Mouse (Mus musculus) gastrocnemius, adult 18-20 months (tissue): ENCODE measurements around the gene Gatad1. TPM values are rescaled to one million over a fixed set of nuclear protein-coding genes. Genes with fewer than 3 reads are reported as not detected.
"Not testable (repeated sequence)": the region's sequence is repeated elsewhere in the genome, so short reads cannot be mapped to it uniquely, and the experiment has no call there.

Experiments
- DNase-seq: peaks from one replicate; pipeline ENCODE4 v3.0.0; 2021; ENCODE audit warnings: low spot score
- microRNA-seq: library from miRNA; unstranded; fragments of <30 nt; microRNA quantifications from one replicate; pipeline ENCODE4 v1.2.0, GENCODE M21; 2021
- total RNA-seq, 2 experiments: library from RNA; stranded (reverse); gene quantifications; 2 replicates each; pipeline ENCODE4 v1.2.3; 2021

Gatad1 gene
- total RNA-seq, 2 experiments from 2014 or later = 87.4 to 99.2 TPM

DNA sequence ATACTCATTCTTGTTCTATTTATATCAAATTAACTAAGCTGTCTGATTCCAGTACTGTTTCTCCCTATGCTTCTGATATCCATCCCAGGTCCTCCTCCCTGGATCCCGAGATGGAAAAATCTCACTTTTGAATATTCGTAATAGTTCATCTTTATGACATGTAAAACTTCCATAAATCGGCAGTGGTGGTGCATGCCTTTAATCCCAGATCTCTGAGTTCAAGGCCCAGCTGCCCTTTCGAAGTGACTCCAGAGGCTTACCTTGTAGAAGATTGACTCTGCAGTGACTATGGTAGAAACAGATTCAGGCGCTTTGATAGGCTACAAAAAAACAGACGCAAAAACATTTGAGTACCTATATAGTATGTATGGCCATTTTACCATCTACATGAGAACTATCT lies 12.4 kb downstream of the Gatad1 start:
- no peak for DNase-seq

DNA sequence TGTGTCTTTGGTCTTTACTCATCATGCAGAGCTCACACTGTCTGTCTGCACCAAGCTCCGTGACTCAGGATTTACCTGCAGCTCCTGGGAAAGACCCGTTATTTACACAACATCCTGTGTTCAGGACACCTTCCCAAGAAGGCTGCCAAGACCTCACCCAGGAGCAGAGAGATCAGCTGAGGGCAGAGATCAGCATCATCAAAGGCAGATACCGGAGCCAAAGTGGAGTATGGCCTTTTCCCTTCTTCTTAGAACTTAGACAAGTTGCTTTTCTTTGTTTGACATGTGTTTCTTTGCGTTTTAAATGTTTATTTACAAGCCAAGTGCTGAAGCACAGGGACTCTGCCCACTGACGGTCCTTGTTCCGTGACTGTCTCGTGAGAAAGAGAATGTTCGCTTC lies 21.7 kb downstream of the Gatad1 start:
- DNase-seq = no peak

DNA sequence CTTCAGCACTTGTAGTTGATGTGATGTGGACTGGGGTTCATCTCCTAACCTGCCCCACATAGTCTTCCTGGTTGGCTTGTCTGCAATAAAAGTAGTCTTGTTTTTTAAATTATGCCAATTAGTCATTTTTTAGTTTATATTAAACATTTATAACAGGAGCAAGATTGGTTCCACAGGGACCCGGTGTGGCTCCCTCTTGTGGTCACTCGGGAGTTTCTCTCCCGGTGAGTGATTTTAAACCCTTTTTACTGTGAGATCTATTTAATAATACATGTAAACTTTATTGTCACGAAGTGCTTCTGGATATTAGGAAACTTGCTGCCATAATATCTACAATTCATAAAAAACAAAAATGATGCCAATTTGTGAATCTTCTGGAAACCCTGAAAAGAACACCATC lies 23.0 kb downstream of the Gatad1 start:
- DNase-seq = no peak

DNA sequence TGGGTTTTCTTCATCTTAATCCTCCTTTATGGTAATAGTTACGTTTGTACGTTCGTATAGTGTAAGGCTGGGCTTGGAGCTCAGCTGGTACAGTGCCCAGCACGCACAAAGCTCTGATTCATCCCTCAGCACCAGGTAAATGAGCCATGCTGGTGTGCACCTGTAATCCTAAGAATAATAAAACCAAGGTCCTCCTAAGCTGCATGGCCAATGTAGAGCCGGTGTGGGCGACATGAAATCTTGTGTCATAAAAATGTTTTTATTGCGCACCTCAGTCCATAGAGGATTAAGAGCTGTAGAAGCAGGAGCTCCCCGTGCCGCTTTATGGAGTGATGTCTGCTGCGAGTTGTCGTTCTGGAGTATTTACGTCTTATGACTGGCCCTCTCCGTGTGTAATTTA lies 23.7 kb downstream of the Gatad1 start:
- no peak for DNase-seq

DNA sequence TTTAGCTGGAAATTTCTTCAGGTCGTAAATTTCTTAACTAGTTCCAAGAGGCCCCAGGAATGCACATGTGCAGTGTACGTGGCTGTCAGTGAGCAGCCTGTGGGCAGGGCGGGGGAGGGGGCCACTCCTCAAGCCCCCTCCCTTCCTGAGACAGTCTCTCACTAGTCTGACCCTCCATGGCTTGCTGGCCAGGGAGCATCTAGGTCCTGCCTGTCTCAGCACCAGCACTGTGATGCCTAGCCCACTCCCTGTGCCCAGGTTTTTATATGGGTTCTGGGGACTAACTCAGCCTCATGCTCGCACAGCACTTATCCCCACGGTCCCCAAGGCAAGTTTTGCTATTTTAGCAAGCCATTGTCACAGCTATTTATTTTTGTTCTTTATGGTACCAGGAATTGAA lies 24.7 kb downstream of the Gatad1 start:
- no peak for DNase-seq

DNA sequence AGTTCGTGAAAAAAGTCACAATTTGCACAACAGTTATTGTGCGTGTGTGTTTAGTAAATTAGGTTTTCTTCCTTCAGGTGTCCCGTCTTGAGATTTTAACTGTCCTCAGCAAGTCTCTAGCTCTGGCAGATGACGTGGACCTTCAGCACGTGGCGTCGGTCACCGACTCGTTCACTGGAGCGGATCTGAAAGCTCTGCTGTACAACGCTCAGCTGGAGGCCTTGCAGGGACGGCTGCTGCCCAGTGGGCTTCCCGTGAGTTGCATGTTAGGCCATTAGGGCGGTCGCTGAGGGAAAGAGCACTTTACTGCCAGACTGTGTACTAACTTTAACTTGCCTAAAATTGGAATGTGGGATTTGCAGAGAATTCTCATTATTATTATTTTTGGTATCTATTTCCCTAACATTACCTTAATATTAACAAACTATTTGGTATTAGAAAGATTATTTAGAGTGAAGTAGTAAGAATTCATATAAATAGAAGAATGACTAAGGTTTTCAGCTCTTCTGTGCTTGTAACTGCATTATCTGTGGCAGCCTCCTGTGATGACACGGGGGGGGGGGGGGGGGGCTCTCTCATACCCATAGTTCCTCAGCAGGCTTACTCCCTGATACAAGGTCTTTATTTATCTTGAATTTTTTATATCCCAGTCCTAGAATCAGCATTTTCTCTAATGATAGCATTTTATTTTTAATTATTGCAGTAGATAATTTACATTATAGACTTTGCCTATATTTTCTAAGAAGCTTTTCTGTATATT lies 25.3 kb downstream of the Gatad1 start:
- no peak for DNase-seq

DNA sequence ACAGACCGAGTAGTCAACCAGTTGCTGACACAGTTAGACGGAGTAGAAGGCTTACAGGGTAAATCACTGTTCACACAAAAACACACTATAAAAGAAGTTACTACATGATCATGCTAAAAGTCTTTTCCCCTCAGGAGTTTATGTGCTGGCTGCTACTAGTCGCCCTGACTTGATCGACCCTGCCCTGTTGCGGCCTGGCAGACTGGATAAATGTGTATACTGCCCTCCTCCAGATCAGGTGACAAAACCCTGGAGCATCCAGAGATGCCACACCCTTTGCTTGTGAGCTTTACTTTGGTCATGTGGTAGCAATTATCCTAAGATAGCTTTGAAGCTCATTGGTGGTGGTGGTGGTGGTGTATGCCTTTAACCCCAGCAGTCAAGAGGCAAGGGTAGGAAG lies 26.9 kb downstream of the Gatad1 start:
- no peak for DNase-seq

DNA sequence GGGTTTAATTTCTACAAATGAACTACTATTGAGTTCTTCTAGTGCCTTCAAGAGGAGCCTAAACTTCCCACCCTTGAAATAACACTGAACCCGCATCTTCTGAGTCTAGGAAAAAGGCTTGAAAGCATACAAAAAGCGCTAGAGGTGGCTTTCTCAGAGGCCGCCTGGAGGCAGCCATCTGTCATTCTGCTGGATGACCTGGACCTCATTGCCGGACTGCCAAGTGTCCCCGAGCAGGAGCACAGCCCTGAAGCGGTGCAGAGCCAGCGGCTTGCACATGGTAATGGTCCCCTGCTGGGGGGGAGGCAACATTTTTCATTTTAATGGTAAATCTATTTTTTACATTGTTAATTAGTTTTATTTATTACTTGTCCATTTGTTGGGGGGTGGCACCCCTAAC lies 36.5 kb downstream of the Gatad1 start:
- no peak for DNase-seq

DNA sequence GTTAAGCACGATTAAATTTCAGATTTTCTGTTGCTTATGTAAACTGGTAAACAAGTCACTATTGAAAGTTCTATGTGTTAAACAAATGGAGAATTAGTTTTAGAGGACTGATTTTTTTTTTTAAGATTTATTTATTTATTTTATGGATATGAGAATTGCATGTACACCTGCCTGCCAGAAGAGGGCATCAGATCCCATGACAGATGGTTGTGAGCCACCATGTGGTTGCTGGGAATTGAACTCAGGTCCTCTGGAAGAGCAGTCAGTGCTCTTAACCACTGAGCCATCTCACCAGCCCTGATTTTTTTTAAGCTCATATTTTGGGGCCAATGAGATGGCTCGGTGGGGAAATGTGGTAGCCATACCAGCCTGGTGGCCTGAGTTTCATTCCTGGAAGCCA lies 45.1 kb downstream of the Gatad1 start:
- DNase-seq = not testable (repeated sequence)

DNA sequence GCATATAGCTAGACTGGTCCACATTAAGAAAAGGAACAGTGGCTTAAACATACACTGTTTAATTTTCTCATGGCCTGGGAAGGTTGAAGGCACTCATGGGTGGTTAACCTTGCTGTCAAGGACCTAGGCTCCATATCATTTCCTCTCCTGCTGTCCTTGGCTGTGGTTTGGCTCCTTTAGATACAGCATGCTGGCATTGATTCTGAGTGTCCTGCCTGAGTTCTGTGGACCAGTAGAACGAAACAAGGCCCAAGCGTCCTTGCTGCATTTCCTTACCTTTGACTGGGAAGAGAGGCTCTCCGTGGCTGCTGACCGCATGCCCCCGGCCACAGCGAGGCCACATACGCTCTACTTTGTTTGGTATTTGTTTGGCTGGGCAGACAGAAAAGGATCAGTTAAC lies 47.7 kb downstream of the Gatad1 start:
- no peak for DNase-seq

DNA sequence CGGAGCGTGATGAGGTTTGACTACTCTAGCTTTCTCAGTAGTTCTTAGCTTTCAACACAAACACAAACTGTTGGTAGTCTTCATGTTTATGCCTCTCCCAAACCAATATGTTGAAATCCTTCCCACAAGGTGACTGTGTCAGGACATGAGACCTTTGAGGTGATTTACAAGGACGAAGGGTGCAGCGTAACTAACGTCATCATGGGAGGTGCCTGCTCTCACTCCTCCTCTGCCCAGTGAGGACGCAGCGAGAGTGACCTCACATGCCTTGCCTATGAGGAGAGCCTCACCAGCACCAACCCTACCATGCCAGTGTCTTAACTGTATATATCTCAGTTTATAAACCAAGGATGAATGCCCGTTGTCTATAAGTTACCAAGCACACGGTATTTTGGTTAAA lies 49.9 kb downstream of the Gatad1 start:
- DNase-seq = no peak

DNA sequence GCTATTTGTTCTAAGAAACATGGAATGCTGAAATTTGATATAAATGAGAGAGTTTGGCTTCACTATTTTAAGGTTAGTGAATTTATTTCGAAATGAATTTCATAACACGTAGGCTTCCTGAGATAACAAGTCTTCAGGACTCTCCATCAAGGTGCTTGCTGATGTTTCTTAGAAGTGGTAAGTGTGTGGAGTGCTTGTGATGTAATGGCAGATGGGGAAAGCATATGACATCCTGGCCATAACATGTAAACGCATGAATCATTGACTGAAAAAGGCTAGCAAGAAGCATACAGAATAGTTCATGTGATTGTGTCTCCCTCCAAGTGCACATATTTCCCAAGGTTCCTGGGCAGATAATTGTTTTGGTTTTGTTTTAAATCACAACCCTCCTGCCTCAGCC lies 56.2 kb downstream of the Gatad1 start:
- no peak for DNase-seq

DNA sequence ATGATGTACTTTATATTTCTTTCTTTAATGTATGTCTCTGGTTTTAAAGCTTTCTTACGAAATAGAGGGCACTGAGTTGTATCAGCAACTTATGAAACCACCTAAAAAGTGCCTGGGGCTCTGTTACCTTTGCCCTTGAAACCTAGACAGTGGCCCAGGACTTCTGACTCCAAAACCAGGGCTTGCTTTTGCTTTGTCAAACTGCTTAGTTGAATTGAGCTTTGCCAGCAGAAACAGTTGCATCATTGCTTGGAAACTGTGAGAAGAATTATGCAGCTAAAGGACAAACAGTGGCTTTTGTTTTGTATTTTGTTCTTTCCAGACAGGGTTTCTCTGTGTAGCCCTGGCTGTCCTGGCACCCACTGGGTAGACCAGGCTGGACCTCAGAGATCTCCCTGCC lies 56.7 kb downstream of the Gatad1 start:
- DNase-seq = no peak

DNA sequence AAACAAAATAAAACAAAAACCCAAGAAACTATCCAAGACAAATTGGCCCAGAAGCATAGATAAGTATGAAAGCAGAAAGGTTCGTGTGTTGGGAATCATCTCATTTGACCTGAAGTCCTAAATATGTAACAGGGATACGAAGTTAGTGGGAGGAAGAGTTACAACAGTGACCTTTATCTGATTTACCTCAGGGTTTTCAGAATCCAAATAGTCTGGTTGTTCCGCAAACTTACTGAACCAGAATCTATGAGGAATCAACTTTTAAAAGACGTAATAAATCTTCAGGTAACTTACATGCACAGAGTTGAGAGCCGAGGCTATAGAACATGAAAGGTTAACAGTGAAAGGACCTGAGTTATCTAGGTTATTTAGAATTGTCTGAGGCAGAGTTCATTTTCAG lies 58.2 kb downstream of the Gatad1 start:
- no peak for DNase-seq

DNA sequence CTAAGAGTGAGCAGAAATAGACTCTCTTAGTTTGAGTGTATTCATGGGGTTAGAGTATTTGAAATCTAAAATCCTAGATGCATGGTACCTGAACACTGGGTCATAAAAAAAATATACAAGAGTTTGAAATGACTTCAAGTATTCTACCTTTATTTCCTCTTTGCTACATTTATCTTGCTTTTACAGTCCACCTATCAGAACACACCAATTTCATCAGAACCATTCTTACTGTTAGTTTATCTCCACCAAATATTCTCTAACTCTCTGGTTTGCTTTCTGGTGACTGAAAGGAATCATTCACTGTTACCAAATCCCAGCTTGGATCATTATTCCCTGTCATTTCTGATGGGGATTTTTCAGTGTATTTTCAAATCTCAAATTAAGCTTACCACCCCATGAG lies 59.8 kb downstream of the Gatad1 start:
- DNase-seq = no peak

DNA sequence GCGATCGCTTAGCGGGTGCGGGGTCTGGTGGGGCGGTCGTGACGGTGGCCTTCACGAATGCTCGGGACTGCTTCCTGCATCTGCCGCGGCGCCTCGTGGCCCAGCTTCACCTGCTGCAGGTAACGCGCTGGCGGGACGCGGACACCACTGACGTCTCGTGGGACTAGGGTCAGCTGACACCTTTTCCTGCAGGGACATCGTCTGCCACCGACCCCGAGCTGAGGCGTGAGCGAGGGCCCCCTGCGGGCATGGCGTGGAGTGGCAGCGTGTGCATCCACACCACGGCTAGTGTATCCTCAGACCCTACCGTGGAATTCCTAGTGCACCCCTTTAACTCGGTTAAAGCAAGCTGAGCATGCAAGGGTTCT lies 60.6 kb downstream of the Gatad1 start, which contains the start of gene Rbm48:
Gene Rbm48, minus strand, starts transcription at position 187 of the 368 bp plus-strand sequence.
- peak; percentile 79 for DNase-seq

DNA sequence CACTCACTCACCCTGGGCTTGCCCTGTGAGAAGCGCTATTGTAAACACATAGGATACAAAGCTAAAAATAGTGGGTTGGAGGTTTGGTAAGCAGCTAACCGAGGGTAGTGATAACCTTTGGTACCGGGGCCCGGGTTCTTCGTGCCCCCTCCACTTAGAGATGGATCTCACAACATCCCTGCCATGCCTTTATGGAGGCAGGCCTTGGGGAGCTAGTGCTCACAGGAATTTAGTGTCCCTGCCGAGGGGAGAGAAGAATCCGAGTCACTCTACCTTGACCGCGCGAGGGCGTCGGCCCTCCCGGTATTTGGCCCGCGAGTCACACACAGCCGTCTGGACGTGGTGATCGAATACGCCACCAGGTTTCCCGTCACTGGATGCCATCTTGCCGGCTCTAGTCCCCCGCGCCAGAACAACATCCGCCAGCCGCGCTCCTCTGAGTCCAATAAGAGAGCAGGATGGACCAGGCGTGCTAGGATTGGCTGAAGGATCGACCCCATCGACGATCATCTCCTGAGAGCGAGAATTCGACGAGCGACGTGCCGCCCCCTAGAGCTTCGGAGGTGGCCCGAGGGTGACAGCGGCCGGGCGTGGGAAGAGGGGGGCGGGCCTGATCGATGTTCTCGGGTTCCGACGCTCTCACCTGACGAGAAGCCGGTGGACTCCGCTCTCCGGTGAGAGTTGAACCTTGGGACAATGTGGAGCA lies 61.1 kb downstream of the Gatad1 start, which contains the start of gene Pex1:
Gene Pex1, plus strand, starts transcription at position 374 of the 706 bp plus-strand sequence.
- peak; percentile 96 for DNase-seq

Small RNA genes within 50 kb of the gene (microRNA-seq; reads per million reads assigned to microRNA genes)
- gene Gm22926 = not detected
- gene Gm26238 = not detected

Other genes with a start within 250 kb of the Gatad1 start
- 10 to 100 TPM in 1 of 2 experiments, 1 to 10 TPM in 1; 9.5 to 12.0 TPM for gene Fam133b, start 113.4 kb downstream of the Gatad1 start, total RNA-seq
- gene 1700109H08Rik, start 85.6 kb downstream of the Gatad1 start, total RNA-seq = 1 to 10 TPM; 3.4 to 3.8 TPM
- gene Pex1, start 61.1 kb downstream of the Gatad1 start, total RNA-seq = 1 to 10 TPM; 5.5 to 6.8 TPM
- gene Rbm48, start 60.6 kb downstream of the Gatad1 start, total RNA-seq = 1 to 10 TPM; 5.0 to 5.5 TPM
- not detected for gene Tmbim7, start 6.0 kb downstream of the Gatad1 start, total RNA-seq
- gene Ankib1, start 145.7 kb upstream of the Gatad1 start, total RNA-seq = 10 to 100 TPM; 18.9 to 20.5 TPM
- gene Krit1, start 146.0 kb upstream of the Gatad1 start, total RNA-seq = 10 to 100 TPM; 13.8 to 15.2 TPM
- gene Lrrd1, start 188.0 kb upstream of the Gatad1 start, total RNA-seq = not detected
- gene Mterf1a, start 236.7 kb upstream of the Gatad1 start, total RNA-seq = 1 to 10 TPM; 1.0 to 1.9 TPM